Mouse (Mus musculus) liver, postnatal 0 days (tissue): ENCODE measurements around the gene Olfr1423.

Experiments used
- CTCF ChIP-seq: sonication (generic); IDR thresholded peaks from 2 replicates; pipeline ENCODE4 v1.5.1; 2016; ENCODE audit warnings: antibody characterized with exemption, low read depth
- EP300 ChIP-seq: IDR thresholded peaks from 2 replicates; pipeline ENCODE4 v1.6.1; 2016; ENCODE audit warnings: antibody characterized with exemption, low read depth, mild to moderate bottlenecking

DNA sequence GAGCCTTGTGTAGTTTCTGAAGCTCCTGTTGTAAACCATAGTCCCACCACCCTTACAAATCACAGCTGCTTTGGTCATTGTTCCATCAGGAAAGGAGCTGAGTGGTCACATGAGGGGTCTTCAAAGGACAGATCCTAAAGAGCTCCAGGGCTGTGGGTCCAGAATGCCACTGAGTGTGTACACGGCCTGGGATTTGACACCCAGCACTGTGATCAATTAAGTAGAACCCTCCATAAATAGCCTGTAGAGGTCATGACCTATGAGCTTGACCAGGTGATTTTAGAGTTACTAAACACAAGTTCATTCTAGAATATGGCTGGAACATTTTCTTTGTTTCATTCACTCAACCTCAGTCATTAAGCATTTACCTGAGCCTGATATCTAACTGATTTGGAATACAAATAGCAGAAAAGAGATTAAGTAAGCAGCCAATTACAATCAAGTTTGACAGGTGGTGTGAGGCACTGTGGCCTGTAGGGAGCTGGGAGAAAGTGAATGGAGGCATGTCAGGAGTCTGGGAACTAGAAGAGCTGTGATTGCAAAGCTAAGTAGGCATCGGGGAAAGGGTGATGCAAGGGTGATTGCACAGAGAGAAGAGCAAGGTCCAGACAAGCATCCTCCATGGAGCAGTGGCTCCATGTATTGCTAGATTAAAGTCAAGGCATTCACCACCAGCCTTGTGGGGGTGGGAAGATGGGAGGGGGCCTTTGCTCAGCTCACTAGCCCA is 45.2 kb downstream of the Olfr1423 start:
- TF ChIP-seq CTCF (no peak), EP300 (no peak)
